Mouse (Mus musculus): ENCODE data around the gene 9130230L23Rik. TPM values are rescaled to one million over a fixed set of nuclear protein-coding genes. Genes with fewer than 3 reads are reported as not detected.

Gene 9130230L23Rik
- polyA plus RNA-seq, 1 experiment from 2014 or later: not detected

DNA sequence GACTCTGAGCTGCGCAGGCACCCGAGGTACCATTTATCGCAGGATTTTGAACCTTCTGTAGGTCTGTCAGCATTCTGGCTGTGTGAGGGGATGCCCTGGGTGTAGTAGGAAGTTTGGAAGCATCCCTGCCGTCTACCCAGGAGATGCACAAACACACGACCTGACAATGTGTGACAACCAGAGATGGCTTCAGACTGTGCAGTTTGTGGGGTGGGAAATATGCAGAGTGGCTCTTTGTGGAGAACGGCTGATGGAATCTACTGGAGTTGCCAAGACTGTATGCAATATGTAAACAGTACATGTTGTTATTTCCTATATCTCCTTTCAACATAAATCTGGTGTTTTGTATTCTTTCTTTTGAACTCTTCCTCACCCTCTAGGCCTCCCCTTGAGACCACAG lies 33.0 kb upstream of the 9130230L23Rik start:
- WGBS: 67% methylated on average over 6 of the region's 6 CpGs
- H3K4me1 ChIP-seq (ENCODE audit: control insufficient read depth, insufficient read depth, low read length): 0 out of 2 replicates have a peak, but pooled peaks cover 2% of the 10 kb centered on the region
- no peak overlapping the region for H3K4me2 ChIP-seq (ENCODE audit: low read length)
- no peaks in the 10 kb centered on the region for H3K36me3 ChIP-seq (ENCODE audit: control insufficient read depth, insufficient read depth, low read length)
- H3K4me3 ChIP-seq (ENCODE audit: low read depth, low read length): no peak overlapping the region
- ATAC-seq: no peak
- H3K9me3 ChIP-seq (replicated peaks; ENCODE audit: control insufficient read depth, low read length, poor library complexity, severe bottlenecking): no peaks in the 10 kb centered on the region
- no peak overlapping the region for H3K27ac ChIP-seq (ENCODE audit: low read length)
- no peaks in the 10 kb centered on the region for H3K27me3 ChIP-seq (ENCODE audit: control insufficient read depth, insufficient read depth, low read depth, low read length)
- no peak overlapping the region for H3K9ac ChIP-seq (ENCODE audit: low read depth, low read length)

DNA sequence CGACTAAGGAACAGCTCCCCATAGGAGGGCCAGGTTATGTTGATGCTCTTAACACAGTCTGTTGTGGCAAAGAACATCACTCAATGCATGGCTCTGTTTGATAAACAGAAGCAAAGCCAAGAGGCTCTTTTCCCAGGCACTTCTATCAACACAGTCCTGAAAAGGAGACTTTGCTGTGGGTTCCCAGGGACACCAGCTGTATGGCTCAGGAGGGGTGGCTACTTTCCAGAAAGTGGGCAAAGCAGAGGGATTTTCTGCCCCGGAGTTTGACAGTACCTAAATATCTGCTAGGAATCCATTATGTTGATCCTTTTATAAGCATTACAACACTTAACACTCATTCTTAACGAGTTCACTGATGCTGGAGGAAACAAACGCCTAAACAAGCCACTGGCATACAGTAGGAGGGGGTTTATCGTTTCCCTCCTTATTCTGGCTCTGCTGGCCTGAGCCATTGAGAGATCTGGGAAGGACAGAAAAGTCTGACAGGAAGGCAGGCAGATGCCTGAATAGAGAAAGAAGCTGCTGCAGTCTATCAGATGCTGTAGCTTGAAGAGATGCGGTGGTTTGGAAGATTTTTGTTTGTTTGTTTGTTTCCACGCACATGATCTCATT lies 32.5 kb upstream of the 9130230L23Rik start:
- Histone ChIP-seq H3K27me3 (ENCODE audit: control insufficient read depth, insufficient read depth, low read depth, low read length) (no peaks in the 10 kb centered on the region), H3K9me3 (replicated peaks; ENCODE audit: control insufficient read depth, low read length, poor library complexity, severe bottlenecking) (no peaks in the 10 kb centered on the region), H3K36me3 (ENCODE audit: control insufficient read depth, insufficient read depth, low read length) (no peaks in the 10 kb centered on the region), H3K4me1 (ENCODE audit: control insufficient read depth, insufficient read depth, low read length) (0 out of 2 replicates have a peak, but pooled peaks cover 2% of the 10 kb centered on the region), H3K9ac (ENCODE audit: low read depth, low read length) (no peak overlapping the region), H3K4me3 (ENCODE audit: low read depth, low read length) (no peak overlapping the region), H3K4me2 (ENCODE audit: low read length) (no peak overlapping the region), H3K27ac (ENCODE audit: low read length) (peak overlapping the region; percentile 14; the same call in 1 of the 2 replicates)
- ATAC-seq: peak; percentile 39; the same call in 1 of the 2 replicates
- WGBS: 34% methylated on average over 7 of the region's 7 CpGs

DNA sequence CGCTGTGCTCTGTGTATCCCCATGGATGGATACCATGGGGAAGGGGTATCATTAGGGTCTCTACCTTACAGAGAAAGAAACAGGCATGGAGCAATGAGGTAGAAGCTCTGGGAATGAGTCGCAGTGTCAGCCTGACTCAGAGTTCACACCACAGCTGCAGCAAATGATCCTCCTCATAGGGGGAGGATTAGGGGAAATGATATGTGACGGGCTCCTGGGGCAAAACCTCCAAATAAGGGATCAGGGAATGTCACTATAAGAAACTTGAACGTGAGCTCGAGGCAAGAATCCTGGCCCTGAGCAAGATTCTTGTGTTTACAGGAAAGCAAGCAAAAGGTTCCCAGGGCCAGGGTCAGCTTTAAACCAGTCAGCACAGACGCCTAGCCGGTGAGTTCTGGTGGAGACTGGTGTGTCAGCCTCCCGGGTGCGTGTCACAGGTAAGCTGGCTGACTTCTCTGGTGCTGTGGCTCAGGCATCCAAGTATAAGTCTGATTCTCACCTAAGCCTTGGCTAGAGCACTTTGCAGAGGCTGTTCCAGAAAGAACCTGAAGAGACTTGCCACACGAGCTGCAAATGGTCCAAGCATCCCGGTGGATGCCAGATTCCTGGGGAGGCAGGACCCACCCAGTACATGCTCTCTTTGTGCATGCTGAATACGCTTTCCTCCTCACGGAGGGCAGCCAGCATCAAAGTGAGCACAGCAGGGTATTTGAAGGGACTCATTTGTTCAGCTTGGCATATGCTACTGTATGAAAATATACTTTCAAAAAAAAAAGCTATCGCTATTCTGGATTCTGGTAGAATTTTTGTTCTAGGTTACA lies 30.5 kb upstream of the 9130230L23Rik start:
- ATAC-seq: no peak
- Histone ChIP-seq H3K4me2 (ENCODE audit: low read length) (no peak overlapping the region), H3K27me3 (ENCODE audit: control insufficient read depth, insufficient read depth, low read depth, low read length) (no peaks in the 10 kb centered on the region), H3K9ac (ENCODE audit: low read depth, low read length) (no peak overlapping the region), H3K27ac (ENCODE audit: low read length) (no peak overlapping the region), H3K4me1 (ENCODE audit: control insufficient read depth, insufficient read depth, low read length) (0 out of 2 replicates have a peak, but pooled peaks cover 2% of the 10 kb centered on the region), H3K9me3 (replicated peaks; ENCODE audit: control insufficient read depth, low read length, poor library complexity, severe bottlenecking) (no peaks in the 10 kb centered on the region), H3K4me3 (ENCODE audit: low read depth, low read length) (no peak overlapping the region), H3K36me3 (ENCODE audit: control insufficient read depth, insufficient read depth, low read length) (no peaks in the 10 kb centered on the region)
- WGBS: 57% methylated on average over 14 of the region's 14 CpGs

DNA sequence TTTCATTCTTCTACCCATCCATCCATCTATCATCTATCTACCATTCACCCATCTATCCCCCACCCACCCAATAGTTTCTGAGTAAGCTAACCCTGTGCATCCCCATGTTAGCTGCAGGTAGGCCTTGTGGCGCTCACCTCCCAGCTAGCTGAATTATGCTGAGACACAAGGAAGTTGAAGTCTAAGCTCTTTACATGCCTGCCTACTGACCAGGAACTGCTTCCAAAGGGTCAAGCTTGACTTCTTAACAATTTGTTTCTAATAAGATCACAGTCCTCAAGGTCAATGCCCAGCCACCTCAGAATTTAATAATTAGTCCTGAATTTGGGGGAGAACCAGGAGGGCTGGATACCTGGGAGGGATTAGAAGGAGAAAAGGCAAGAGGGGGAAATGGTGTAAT lies 28.7 kb upstream of the 9130230L23Rik start:
- H3K9me3 ChIP-seq (replicated peaks; ENCODE audit: control insufficient read depth, low read length, poor library complexity, severe bottlenecking): no peaks in the 10 kb centered on the region
- no peak for ATAC-seq
- no peaks in the 10 kb centered on the region for H3K27me3 ChIP-seq (ENCODE audit: control insufficient read depth, insufficient read depth, low read depth, low read length)
- H3K27ac ChIP-seq (ENCODE audit: low read length): no peak overlapping the region
- H3K4me1 ChIP-seq (ENCODE audit: control insufficient read depth, insufficient read depth, low read length): 0 out of 2 replicates have a peak, but pooled peaks cover 2% of the 10 kb centered on the region
- WGBS: 100% methylated on average over 1 of the region's 1 CpGs
- no peaks in the 10 kb centered on the region for H3K36me3 ChIP-seq (ENCODE audit: control insufficient read depth, insufficient read depth, low read length)
- H3K4me2 ChIP-seq (ENCODE audit: low read length): no peak overlapping the region
- H3K4me3 ChIP-seq (ENCODE audit: low read depth, low read length): no peak overlapping the region
- no peak overlapping the region for H3K9ac ChIP-seq (ENCODE audit: low read depth, low read length)

DNA sequence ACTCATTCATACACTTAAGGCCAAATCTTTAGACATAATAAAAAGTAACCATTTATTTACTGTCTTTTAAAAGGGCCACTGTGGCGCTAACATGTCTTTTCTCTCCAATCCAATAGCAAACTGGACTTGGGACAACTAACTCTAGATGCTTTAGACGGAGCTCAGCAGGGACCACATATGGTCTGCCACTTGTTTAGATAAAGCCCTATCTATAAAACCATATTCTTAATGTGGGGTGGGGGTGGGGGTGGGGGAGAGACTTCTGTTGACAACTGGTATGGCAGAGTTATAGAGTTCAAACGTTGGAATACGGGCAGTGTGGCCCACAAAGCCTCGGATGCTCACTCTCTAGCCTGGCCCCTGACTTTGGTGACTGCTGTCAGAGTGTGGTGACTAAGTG lies 27.6 kb upstream of the 9130230L23Rik start:
- no peak overlapping the region for H3K27ac ChIP-seq (ENCODE audit: low read length)
- no peak overlapping the region for H3K9ac ChIP-seq (ENCODE audit: low read depth, low read length)
- 0 out of 2 replicates have a peak, but pooled peaks cover under 1% of the 10 kb centered on the region for H3K9me3 ChIP-seq (replicated peaks; ENCODE audit: control insufficient read depth, low read length, poor library complexity, severe bottlenecking)
- H3K4me3 ChIP-seq (ENCODE audit: low read depth, low read length): no peak overlapping the region
- H3K36me3 ChIP-seq (ENCODE audit: control insufficient read depth, insufficient read depth, low read length): no peaks in the 10 kb centered on the region
- H3K4me2 ChIP-seq (ENCODE audit: low read length): no peak overlapping the region
- H3K27me3 ChIP-seq (ENCODE audit: control insufficient read depth, insufficient read depth, low read depth, low read length): no peaks in the 10 kb centered on the region
- no peaks in the 10 kb centered on the region for H3K4me1 ChIP-seq (ENCODE audit: control insufficient read depth, insufficient read depth, low read length)
- 88% methylated on average over 5 of the region's 5 CpGs for WGBS
- ATAC-seq: no peak

DNA sequence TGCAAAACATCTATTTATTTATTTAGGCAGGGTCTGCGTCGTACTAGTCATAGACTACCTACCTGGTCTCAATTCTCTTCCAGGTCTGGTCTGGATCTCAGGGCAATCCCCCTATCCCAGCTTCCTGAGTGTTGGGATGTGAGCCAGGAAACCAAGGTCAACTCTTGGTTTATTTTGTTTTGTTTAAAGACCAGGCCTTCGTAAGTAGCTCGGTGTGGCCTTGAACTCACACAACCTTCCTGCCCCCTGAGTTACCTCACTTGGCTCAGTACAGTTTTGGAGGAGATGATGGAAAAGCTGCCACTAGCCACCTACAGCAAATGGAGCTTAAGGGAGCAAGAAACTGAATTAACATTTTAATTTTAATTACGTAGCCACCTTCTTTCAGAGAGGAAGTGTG lies 24.1 kb upstream of the 9130230L23Rik start:
- Histone ChIP-seq H3K27ac (ENCODE audit: low read length) (no peak overlapping the region), H3K9me3 (replicated peaks; ENCODE audit: control insufficient read depth, low read length, poor library complexity, severe bottlenecking) (0 out of 2 replicates have a peak, but pooled peaks cover 5% of the 10 kb centered on the region), H3K4me2 (ENCODE audit: low read length) (no peak overlapping the region), H3K4me1 (ENCODE audit: control insufficient read depth, insufficient read depth, low read length) (no peaks in the 10 kb centered on the region), H3K4me3 (ENCODE audit: low read depth, low read length) (no peak overlapping the region), H3K27me3 (ENCODE audit: control insufficient read depth, insufficient read depth, low read depth, low read length) (no peaks in the 10 kb centered on the region), H3K9ac (ENCODE audit: low read depth, low read length) (no peak overlapping the region), H3K36me3 (ENCODE audit: control insufficient read depth, insufficient read depth, low read length) (no peaks in the 10 kb centered on the region)
- ATAC-seq: no peak
- 96% methylated on average over 5 of the region's 5 CpGs for WGBS

DNA sequence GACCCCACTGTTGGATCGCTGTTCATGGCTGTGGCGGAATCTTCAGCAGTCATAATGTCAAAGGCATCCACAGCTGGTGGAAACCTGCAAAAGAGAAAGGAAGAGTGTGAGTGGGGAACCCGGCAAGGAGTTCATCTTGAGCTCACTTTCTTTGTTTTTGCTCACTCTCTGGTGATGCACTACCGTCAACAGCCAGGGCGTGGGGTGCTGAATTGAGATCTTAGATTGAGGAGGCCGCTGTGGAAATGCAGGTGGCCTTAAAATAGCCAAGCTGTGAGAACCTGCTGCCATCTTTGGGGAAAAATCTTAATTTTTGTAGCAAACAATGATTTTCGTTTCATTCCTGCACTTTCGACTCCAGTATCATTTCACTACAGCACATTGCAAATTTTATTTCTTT lies 23.1 kb upstream of the 9130230L23Rik start:
- Histone ChIP-seq H3K4me1 (ENCODE audit: control insufficient read depth, insufficient read depth, low read length) (no peaks in the 10 kb centered on the region), H3K36me3 (ENCODE audit: control insufficient read depth, insufficient read depth, low read length) (no peaks in the 10 kb centered on the region), H3K27ac (ENCODE audit: low read length) (no peak overlapping the region), H3K27me3 (ENCODE audit: control insufficient read depth, insufficient read depth, low read depth, low read length) (no peaks in the 10 kb centered on the region), H3K9ac (ENCODE audit: low read depth, low read length) (no peak overlapping the region), H3K4me3 (ENCODE audit: low read depth, low read length) (no peak overlapping the region), H3K4me2 (ENCODE audit: low read length) (no peak overlapping the region), H3K9me3 (replicated peaks; ENCODE audit: control insufficient read depth, low read length, poor library complexity, severe bottlenecking) (0 out of 2 replicates have a peak, but pooled peaks cover 5% of the 10 kb centered on the region)
- WGBS: 96% methylated on average over 8 of the region's 8 CpGs
- ATAC-seq: no peak

DNA sequence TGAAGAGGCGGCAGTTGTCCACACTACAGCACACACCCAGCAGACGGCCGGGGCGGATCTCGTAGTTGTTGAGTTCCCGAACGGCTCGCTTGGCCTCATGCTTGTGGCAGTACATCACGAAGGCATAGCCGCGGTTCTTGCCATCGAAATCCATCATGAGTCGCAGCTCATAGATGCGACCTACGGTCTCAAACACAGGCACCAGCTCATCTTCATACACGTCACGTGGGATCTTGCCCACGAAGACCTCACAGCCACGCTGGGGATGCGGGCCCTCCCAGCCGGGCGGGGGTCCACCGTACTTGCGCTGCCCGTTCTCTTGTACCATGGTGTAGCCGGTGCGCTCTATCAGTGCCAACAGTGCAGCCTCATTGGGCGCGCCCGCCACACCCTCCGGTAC lies 22.7 kb upstream of the 9130230L23Rik start:
- no peak for ATAC-seq
- no peaks in the 10 kb centered on the region for H3K4me1 ChIP-seq (ENCODE audit: control insufficient read depth, insufficient read depth, low read length)
- H3K4me3 ChIP-seq (ENCODE audit: low read depth, low read length): no peak overlapping the region
- H3K27ac ChIP-seq (ENCODE audit: low read length): no peak overlapping the region
- H3K4me2 ChIP-seq (ENCODE audit: low read length): no peak overlapping the region
- H3K9me3 ChIP-seq (replicated peaks; ENCODE audit: control insufficient read depth, low read length, poor library complexity, severe bottlenecking): 0 out of 2 replicates have a peak, but pooled peaks cover 5% of the 10 kb centered on the region
- WGBS: 97% methylated on average over 31 of the region's 31 CpGs
- H3K9ac ChIP-seq (ENCODE audit: low read depth, low read length): no peak overlapping the region
- no peaks in the 10 kb centered on the region for H3K27me3 ChIP-seq (ENCODE audit: control insufficient read depth, insufficient read depth, low read depth, low read length)
- H3K36me3 ChIP-seq (ENCODE audit: control insufficient read depth, insufficient read depth, low read length): no peaks in the 10 kb centered on the region

DNA sequence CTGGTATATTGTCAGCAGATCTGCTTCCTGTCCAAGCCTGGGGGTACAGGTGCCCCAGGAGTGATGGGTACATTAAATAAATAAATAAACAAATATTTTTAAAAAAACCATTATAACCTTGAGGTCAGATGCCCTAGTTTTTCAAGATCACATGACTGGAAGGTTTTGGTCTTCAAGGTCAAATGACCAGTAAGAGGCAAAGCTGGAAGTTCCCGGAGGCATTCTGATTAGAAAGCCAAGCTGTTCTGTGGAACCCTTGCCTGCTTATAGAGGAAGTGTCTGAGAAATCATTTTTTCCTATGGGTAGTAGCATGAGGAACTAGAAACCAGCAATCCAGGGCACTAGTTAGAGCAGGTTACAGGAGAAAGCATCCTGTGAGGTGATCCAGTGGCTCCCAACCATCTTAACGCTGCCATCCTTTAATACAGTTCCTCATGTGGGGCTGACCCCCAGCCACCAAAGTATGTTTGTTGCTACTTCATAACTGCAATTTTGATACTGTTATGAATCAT lies 11.4 kb upstream of the 9130230L23Rik start:
- ATAC-seq: no peak
- Histone ChIP-seq H3K4me3 (ENCODE audit: low read depth, low read length) (no peak overlapping the region), H3K27me3 (ENCODE audit: control insufficient read depth, insufficient read depth, low read depth, low read length) (no peaks in the 10 kb centered on the region), H3K4me1 (ENCODE audit: control insufficient read depth, insufficient read depth, low read length) (no peaks in the 10 kb centered on the region), H3K36me3 (ENCODE audit: control insufficient read depth, insufficient read depth, low read length) (no peaks in the 10 kb centered on the region), H3K9ac (ENCODE audit: low read depth, low read length) (no peak overlapping the region), H3K4me2 (ENCODE audit: low read length) (no peak overlapping the region), H3K27ac (ENCODE audit: low read length) (no peak overlapping the region), H3K9me3 (replicated peaks; ENCODE audit: control insufficient read depth, low read length, poor library complexity, severe bottlenecking) (no peaks in the 10 kb centered on the region)
- WGBS: 97% methylated on average over 2 of the region's 2 CpGs

Measured in midbrain, embryonic 16.5 days (tissue).